8 mouse cellular contexts compared by ENCODE assay signal in the genomic region with DNA sequence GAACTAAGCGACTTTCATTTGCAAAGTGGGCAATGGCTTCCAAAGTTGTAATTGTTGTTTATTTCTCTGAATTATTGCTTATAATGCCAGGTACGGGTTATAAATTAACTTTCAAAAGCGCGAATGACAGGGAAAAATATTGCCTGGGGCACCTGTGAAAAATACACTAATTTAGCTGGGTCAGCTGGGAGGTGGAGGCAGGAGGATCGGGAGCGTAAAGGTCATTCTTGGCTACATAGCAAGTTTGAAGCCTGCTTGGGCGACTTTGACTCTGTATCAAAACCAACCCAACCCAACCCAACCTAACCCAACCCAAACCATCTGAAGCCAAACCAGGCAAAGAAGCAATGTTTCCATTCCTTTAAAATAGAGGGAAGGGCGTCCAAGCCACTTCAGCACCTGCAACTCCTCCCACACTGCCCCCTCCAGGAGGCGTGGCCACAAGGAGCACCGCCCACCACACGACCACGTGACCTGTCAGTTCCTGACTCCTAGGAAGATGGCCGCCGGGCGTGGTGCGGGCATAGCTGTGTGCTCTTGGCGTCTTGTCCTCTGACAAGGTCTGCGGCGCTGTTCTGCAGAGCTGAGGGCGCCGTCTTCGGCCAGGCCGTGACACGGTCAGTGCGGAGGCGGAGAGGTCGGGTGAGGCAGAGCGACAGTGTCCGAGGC. TPM values are rescaled to one million over a fixed set of nuclear protein-coding genes. Genes with fewer than 3 reads are reported as not detected.
A peak's percentile ranks its signal among the peaks of the same experiment; 100 is the strongest.
DNase-seq lines count a peak whose midpoint lies in the region; ATAC-seq lines count a peak whose summit lies in the region.

A gene (plus strand): TSS at position 480 of the 669 bp plus-strand sequence.

- no peaks in the 10 kb centered on the region for H3K36me3 ChIP-seq in heart, embryonic 13.5 days
- peaks cover 7% of the 10 kb centered on the region; the same call in 1 of the 2 replicates for H3K36me3 ChIP-seq in liver, embryonic 12.5 days
- H3K36me3 ChIP-seq in stomach, embryonic 15.5 days, result no peaks in the 10 kb centered on the region

- peak within 1 kb of the TSS; percentile 94 for H3K27ac ChIP-seq in heart, embryonic 13.5 days (replicated peaks)
- H3K27ac ChIP-seq in liver, embryonic 12.5 days, result peak within 1 kb of the TSS; percentile 90
- H3K27ac ChIP-seq in stomach, embryonic 15.5 days, result peak within 1 kb of the TSS; percentile 91

- ATAC-seq in erythroid progenitor cell, adult 5-6 weeks (replicated peaks; ENCODE audit: low FRiP score, poor library complexity, severe bottlenecking), result peak; percentile 92
- ATAC-seq in heart, embryonic 13.5 days (ENCODE audit: extremely low read depth, insufficient number of reproducible peaks, low FRiP score, low TSS enrichment), result peak; percentile 90
- ATAC-seq in liver, embryonic 12.5 days, result peak; percentile 89
- peak; percentile 88 for ATAC-seq in stomach, embryonic 15.5 days (ENCODE audit: insufficient read depth, low FRiP score, low read depth)

- WGBS in heart, embryonic 13.5 days, result 17% methylated on average over 26 of the region's 29 CpGs
- 11% methylated on average over 29 of the region's 29 CpGs for WGBS in liver, embryonic 12.5 days (ENCODE audit: insufficient replicate concordance)
- 14% methylated on average over 28 of the region's 29 CpGs for WGBS in stomach, embryonic 15.5 days

- H3K4me2 ChIP-seq in heart, embryonic 13.5 days, result peak within 1 kb of the TSS; percentile 82
- H3K4me2 ChIP-seq in liver, embryonic 12.5 days, result peak within 1 kb of the TSS; percentile 80
- peak within 1 kb of the TSS; percentile 62 for H3K4me2 ChIP-seq in stomach, embryonic 15.5 days

- peak within 1 kb of the TSS; percentile 87 for H3K9ac ChIP-seq in heart, embryonic 13.5 days
- peak within 1 kb of the TSS; percentile 88 for H3K9ac ChIP-seq in liver, embryonic 12.5 days
- peak within 1 kb of the TSS; percentile 53 for H3K9ac ChIP-seq in stomach, embryonic 15.5 days

- H3K27me3 ChIP-seq in heart, embryonic 13.5 days (replicated peaks), result no peaks in the 10 kb centered on the region
- H3K27me3 ChIP-seq in liver, embryonic 12.5 days (replicated peaks), result no peaks in the 10 kb centered on the region
- no peaks in the 10 kb centered on the region for H3K27me3 ChIP-seq in stomach, embryonic 15.5 days (replicated peaks)

- H3K4me1 ChIP-seq in heart, embryonic 13.5 days, result peaks cover 42% of the 10 kb centered on the region
- H3K4me1 ChIP-seq in liver, embryonic 12.5 days, result peaks cover 38% of the 10 kb centered on the region
- H3K4me1 ChIP-seq in stomach, embryonic 15.5 days, result peaks cover 3% of the 10 kb centered on the region; the same call in 1 of the 2 replicates

- DNase-seq in CD4-positive helper T cell, adult 2 months (ENCODE audit: low read depth, low spot score), result peak; percentile 92
- peak; percentile 73 for DNase-seq in brain, embryonic 18.5 days (ENCODE audit: low read depth, low spot score)
- peak; percentile 98 for DNase-seq in kidney, postnatal 10 days
- peak; percentile 96 for DNase-seq in natural killer cell, adult 2 months (ENCODE audit: low spot score in 2 of 2)

- no peaks in the 10 kb centered on the region for H3K9me3 ChIP-seq in heart, embryonic 13.5 days
- H3K9me3 ChIP-seq in liver, embryonic 12.5 days (replicated peaks), result no peaks in the 10 kb centered on the region
- H3K9me3 ChIP-seq in stomach, embryonic 15.5 days, result no peaks in the 10 kb centered on the region

- peak within 1 kb of the TSS; percentile 87 for H3K4me3 ChIP-seq in heart, embryonic 13.5 days
- peak within 1 kb of the TSS; percentile 88 for H3K4me3 ChIP-seq in liver, embryonic 12.5 days
- peak within 1 kb of the TSS; percentile 85 for H3K4me3 ChIP-seq in stomach, embryonic 15.5 days (replicated peaks)

RNA-seq across cellular contexts. Expression of the gene that starts here (rescaled TPM):
- total RNA-seq in erythroid progenitor cell, adult 5-6 weeks (2015; ENCODE audit: low replicate concordance), result 38.6 and 52.6 TPM in 2 replicates
- total RNA-seq in erythroid progenitor cell, adult 5-6 weeks (2017; ENCODE audit: low replicate concordance), result 32.7 and 42.7 TPM in 2 replicates
- polyA plus RNA-seq in heart, embryonic 13.5 days (2015; fragmentation: Nextera tagmentation; extraction: Ambion mirVana), result 28.2 and 30.1 TPM in 2 replicates
- 12.2 and 13.6 TPM in 2 replicates for polyA plus RNA-seq in liver, embryonic 12.5 days (2016; fragmentation: Nextera tagmentation; extraction: Ambion mirVana)
- 25.5 and 26.1 TPM in 2 replicates for polyA plus RNA-seq in stomach, embryonic 15.5 days (2015; fragmentation: Nextera tagmentation; extraction: Ambion mirVana)

Comparison
In these comparisons a context has a peak if more than half of its experiments do, and no peak if none do; other contexts are left out.
1. Peak in every context shown above with its lines: DNase-seq, ATAC-seq, H3K4me3 ChIP-seq and H3K27ac ChIP-seq.